In genomic region chr10:13425198-13425597, GRCm38 (mm10) we compare ENCODE assay signal across 24 mouse cellular contexts. TPM values are rescaled to one million over a fixed set of nuclear protein-coding genes. Genes with fewer than 3 reads are reported as not detected.
DNase-seq lines count a peak whose midpoint lies in the region; ATAC-seq lines count a peak whose summit lies in the region.
"Had no signal": no experiment of that assay in that cellular context is flagged by ENCODE, and none has a peak within 500 bp of the region (broad histone marks: within the 10 kb centered on the region; RNA-seq: fewer than 3 reads in every experiment).

No protein-coding gene starts in this region.

- WGBS in hindbrain, embryonic 10.5 days: 91% methylated on average over 9 of the region's 9 CpGs
- WGBS in hindbrain, embryonic 16.5 days: 84% methylated on average over 9 of the region's 9 CpGs

- H3K4me1 ChIP-seq in hindbrain, embryonic 10.5 days (replicated peaks): peaks cover 3% of the 10 kb centered on the region; the same call in 1 of the 2 replicates
- no peaks in the 10 kb centered on the region; the same call in 1 of the 2 replicates for H3K4me1 ChIP-seq in hindbrain, embryonic 16.5 days (ENCODE audit: control insufficient read depth, insufficient read depth, low read depth, low read length)

- DNase-seq in adrenal gland, postnatal 10 days: peak; percentile 31
- no peak for DNase-seq in adrenal gland, postnatal 4 days (ENCODE audit: low spot score in 2 of 2)
- DNase-seq in hindbrain, embryonic 10.5 days (ENCODE audit: low spot score): no peak
- DNase-seq in gastrocnemius, adult 18-20 months (ENCODE audit: low spot score): peak; percentile 62
- peak; percentile 38 to 55 for DNase-seq in gastrocnemius, postnatal 36 days
- no peak for DNase-seq in right cerebral cortex, postnatal 14 days
- DNase-seq: adrenal gland, postnatal 14 days; cerebellum, adult 9-11 months; embryo, embryonic 11 days; kidney, postnatal 25 days; layer of hippocampus, postnatal 36 days; liver, postnatal 0 days; lung, postnatal 10 days; right cerebral cortex, adult 18-20 months; thymus, postnatal 14 days had no signal

- H3K36me3 ChIP-seq in hindbrain, embryonic 10.5 days: no peaks in the 10 kb centered on the region
- H3K36me3 ChIP-seq in hindbrain, embryonic 16.5 days (ENCODE audit: control insufficient read depth, insufficient read depth, low read length): no peaks in the 10 kb centered on the region
- H3K36me3 ChIP-seq: embryonic facial prominence, embryonic 15.5 days; forebrain, embryonic 15.5 days; midbrain, embryonic 12.5 days; neural tube, embryonic 15.5 days had no signal

- intact Hi-C loops in gastrocnemius, postnatal 36 days (cut with DNase I): no loop called here

- no peaks in the 10 kb centered on the region for H3K27me3 ChIP-seq in hindbrain, embryonic 10.5 days (ENCODE audit: insufficient read depth, poor library complexity, severe bottlenecking)
- H3K27me3 ChIP-seq in hindbrain, embryonic 16.5 days (replicated peaks; ENCODE audit: control insufficient read depth, insufficient read depth, low read length): no peaks in the 10 kb centered on the region
- H3K27me3 ChIP-seq: embryonic facial prominence, embryonic 15.5 days; forebrain, embryonic 15.5 days; midbrain, embryonic 12.5 days; neural tube, embryonic 15.5 days had no signal

- H3K9ac ChIP-seq in hindbrain, embryonic 16.5 days (ENCODE audit: low read depth, low read length): no peak overlapping the region
- H3K9ac ChIP-seq: embryonic facial prominence, embryonic 15.5 days; forebrain, embryonic 15.5 days; liver, postnatal 0 days; midbrain, embryonic 12.5 days; neural tube, embryonic 15.5 days had no signal

- no peak for ATAC-seq in hindbrain, embryonic 16.5 days
- no peak for ATAC-seq in frontal cortex, adult (ENCODE audit: low TSS enrichment)
- ATAC-seq: forebrain, embryonic 15.5 days; intestine, postnatal 0 days; liver, postnatal 0 days had no signal

- H3K27ac ChIP-seq in hindbrain, embryonic 10.5 days: peak overlapping the region; percentile 50
- no peak overlapping the region for H3K27ac ChIP-seq in hindbrain, embryonic 16.5 days (ENCODE audit: low read depth, low read length)
- H3K27ac ChIP-seq: embryonic facial prominence, embryonic 15.5 days; forebrain, embryonic 15.5 days; layer of hippocampus, adult 2 months; midbrain, embryonic 12.5 days; neural tube, embryonic 15.5 days had no signal

- no peak overlapping the region for H3K4me3 ChIP-seq in hindbrain, embryonic 10.5 days
- H3K4me3 ChIP-seq in hindbrain, embryonic 16.5 days (ENCODE audit: low read length): no peak overlapping the region
- H3K4me3 ChIP-seq: embryonic facial prominence, embryonic 15.5 days; forebrain, embryonic 15.5 days; layer of hippocampus, adult 2 months; midbrain, embryonic 12.5 days; neural tube, embryonic 15.5 days had no signal

- no peak overlapping the region for H3K4me2 ChIP-seq in hindbrain, embryonic 16.5 days (ENCODE audit: low read length)
- H3K4me2 ChIP-seq: embryonic facial prominence, embryonic 15.5 days; forebrain, embryonic 15.5 days; liver, embryonic 11.5 days; midbrain, embryonic 12.5 days; neural tube, embryonic 15.5 days had no signal

- H3K9me3 ChIP-seq in hindbrain, embryonic 10.5 days: no peaks in the 10 kb centered on the region
- no peaks in the 10 kb centered on the region for H3K9me3 ChIP-seq in hindbrain, embryonic 16.5 days (ENCODE audit: control insufficient read depth, low read length)
- H3K9me3 ChIP-seq: embryonic facial prominence, embryonic 15.5 days; forebrain, embryonic 15.5 days; midbrain, embryonic 12.5 days; neural tube, embryonic 15.5 days had no signal

RNA-seq across cellular contexts. Expression of gene Phactr2, which starts 49.0 kb away (rescaled TPM):
- 10 to 100 TPM; 32.1 to 39.0 TPM for total RNA-seq in adrenal gland, postnatal 10 days (2021)
- total RNA-seq in adrenal gland, postnatal 4 days (2021): 10 to 100 TPM; 49.5 to 53.4 TPM
- polyA plus RNA-seq in hindbrain, embryonic 10.5 days (2016; fragmentation: Nextera tagmentation; extraction: Ambion mirVana): 10.7 and 11.0 TPM in 2 replicates
- 6.7 and 9.0 TPM in 2 replicates for polyA plus RNA-seq in hindbrain, embryonic 16.5 days (2015; fragmentation: Nextera tagmentation; extraction: Ambion mirVana)
- total RNA-seq in gastrocnemius, adult 18-20 months (2021): 10 to 100 TPM; 17.6 to 19.4 TPM
- 10 to 100 TPM; 13.1 to 15.5 TPM for total RNA-seq in gastrocnemius, postnatal 36 days (2021)

Comparison
In these comparisons a context has a peak if more than half of its experiments do, and no peak if none do; other contexts are left out.
1. DNase-seq: peak in adrenal gland, postnatal 10 days (single experiment), gastrocnemius, adult 18-20 months (single experiment) and gastrocnemius, postnatal 36 days (2 of 2); none in adrenal gland, postnatal 4 days (0 of 2), hindbrain, embryonic 10.5 days (single experiment) and right cerebral cortex, postnatal 14 days (single experiment).